Mouse (Mus musculus): Measurements from ENCODE around the gene Mest.

Mest gene

DNA sequence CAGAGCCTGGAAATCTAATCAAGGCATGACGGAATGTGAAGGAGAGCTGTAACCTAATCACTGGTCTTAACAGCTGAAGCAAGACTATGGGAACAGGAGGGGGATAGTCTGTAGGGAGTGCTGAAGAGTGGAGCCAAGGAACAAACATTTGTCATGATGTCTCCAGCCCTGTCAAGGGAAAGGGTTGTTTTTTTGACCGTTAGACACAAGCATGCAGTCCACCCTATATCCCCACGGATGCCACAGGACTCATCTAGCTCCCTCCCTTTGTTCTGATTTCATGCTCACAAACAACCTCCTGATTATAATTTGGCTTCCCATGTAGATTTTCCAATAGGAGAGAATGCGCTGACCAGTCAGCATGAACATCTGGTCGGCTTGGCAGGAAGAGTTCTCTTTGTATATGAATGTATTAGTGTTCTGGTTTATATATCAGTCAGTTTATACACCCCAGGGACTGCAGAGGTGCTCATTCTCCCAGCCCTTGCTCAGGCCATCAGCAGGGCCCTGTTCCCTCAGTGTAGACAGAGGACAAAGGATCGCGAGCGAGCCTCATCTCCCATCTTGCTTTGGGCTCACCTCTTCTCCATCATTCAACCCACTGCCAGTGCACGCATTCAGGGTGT, 19.3 kb upstream of the Mest start:
- DNase-seq (ENCODE audit: low read depth, low spot score), result no peak

- no peak for DNase-seq (ENCODE audit: low read depth, low spot score)
Measured at GRCm38 (mm10) chr6:30709115-30709514, 14.2 kb upstream of the Mest start.

DNA sequence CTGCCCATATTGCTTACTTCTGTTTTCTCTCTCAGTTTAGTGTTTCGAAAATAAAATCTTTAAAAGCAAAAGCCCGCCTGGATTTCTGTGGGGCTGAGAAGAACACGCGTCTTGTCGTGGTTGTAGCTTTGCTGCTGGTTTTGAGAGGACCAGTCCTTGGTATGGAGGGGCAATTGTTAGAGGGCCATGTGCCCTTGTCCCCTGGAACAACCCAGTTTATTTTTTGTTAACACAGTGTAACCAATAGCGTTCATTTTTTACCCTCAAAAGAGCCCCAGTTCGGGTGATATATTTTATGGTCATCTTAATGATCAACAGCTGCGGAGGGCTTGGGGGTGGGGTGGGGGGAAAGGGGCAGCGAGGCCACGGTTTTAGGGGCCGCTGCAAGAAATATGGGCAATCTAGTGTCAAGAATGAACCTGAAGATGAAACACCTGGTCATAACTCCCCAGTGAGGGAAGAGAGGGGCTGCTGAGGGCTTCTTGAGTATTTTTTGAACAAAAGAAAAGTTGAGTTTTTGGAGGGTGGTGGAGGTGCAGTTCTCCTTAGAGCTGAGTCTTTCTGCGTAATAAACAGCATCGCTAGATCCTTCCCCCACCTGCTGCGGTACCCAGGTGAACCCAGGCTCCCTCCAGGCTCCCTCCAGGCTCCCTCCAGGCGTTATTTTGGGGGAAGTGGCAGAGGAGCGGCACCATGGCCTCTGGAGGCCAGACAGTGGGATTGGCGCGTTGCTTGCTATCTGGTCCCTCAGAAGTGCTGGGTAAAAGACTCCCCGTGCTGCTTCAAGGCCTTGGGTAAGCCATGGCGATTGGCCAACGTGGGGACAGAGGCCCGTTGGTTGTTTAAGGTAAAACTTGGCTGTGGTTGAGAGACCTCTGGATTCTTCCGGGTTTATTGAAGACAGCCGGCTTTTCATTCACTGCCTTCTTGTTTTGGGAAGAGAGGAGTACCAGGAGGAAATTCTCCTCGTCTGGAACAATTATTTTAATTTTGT, 12.7 kb upstream of the Mest start:
- no peak for DNase-seq (ENCODE audit: low read depth, low spot score)

DNA sequence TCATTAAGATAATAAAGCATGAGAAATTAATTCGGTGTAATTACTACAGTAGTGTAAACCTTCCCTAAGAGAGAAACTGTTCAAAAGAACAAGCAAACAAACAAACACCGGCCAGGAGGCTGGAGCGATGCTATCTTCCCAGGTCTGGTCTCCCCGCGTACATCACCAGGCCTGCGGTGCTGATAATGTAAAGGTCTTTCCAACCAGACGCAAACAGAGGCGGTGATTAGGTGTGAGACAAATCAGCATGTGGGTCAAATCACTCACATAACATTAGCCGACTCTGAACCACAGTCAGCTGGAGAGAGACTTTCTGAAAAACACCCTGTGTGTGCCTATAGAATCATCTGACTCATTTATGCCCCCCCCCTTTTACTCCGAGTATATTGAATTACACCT, 12.0 kb upstream of the Mest start:
- no peak for DNase-seq (ENCODE audit: low read depth, low spot score)

- no peak for DNase-seq (ENCODE audit: low read depth, low spot score)
Measured at GRCm38 (mm10) chr6:30712484-30712883, 10.9 kb upstream of the Mest start.

DNA sequence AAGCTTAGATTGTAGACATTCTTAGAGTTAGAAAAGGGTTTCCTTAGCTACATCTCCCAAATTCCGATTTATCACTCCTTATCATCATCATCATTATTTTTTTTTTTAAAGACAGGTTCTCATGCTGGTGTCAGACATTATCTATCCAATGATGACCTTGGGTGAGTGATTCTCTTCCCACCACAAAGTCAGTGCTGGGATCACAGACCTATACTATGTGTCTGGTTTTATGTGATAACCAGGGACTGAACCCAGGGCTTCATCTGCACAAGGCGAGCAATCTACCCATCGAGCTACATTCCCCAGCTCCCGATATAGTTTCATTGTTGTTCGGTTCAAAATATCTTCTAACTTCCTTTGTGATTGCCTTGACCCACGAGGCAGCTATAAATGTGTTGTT, 9.9 kb upstream of the Mest start:
- no peak for DNase-seq (ENCODE audit: low read depth, low spot score)

- DNase-seq (ENCODE audit: low read depth, low spot score), result no peak
Measured at GRCm38 (mm10) chr6:30713896-30714295, 9.5 kb upstream of the Mest start.

DNA sequence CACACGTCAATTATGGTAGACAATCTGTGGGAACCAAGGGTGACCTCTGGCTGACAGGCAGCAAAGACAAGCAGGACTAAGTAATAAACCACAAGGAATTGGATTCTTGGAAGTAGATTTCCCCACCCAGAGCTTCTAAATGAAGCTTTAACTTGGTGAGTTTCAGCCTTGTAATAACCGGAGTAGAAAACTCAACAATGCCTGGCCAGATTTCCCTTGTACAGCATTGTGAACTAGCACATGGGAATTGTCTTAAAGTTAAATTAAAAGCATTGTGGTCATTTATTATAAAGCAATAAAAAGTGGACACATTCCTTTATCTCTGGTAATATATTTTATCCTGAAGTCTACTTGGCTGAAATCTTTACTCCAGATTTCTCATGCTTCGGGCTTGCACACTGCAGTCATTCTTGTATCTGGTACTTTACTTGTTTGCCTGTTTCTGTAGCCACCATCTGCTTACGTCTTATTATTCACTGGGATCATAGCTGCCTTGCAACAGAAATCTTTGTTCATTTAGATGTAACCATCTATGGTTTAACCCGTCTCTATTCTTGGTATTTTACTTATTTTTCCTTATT, 8.4 kb upstream of the Mest start:
- DNase-seq (ENCODE audit: low read depth, low spot score), result no peak

DNA sequence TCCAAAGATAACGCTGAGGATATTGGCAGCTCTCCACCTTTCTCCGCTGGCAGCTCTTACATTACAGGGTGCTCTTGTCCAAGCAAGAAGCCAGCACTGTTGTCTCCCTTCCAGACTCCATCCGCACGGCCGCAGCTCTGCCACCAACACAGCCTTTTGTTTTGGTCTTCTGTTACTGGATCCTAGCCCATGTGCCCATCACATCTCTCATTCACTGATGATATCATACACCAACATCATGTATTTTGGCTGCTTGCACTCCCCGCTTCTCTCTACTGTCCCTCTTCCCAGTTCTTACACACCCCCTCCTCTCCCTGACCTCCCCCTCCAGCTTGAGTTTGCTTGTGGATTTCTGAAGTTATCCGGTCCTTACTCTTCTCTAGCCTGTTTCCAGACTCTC, 6.6 kb upstream of the Mest start:
- DNase-seq (ENCODE audit: low read depth, low spot score), result no peak

- no peak for DNase-seq (ENCODE audit: low read depth, low spot score)
Measured at GRCm38 (mm10) chr6:30722385-30723164, 772 bp upstream of the Mest start.

- no peak for DNase-seq (ENCODE audit: low read depth, low spot score)
Measured at GRCm38 (mm10) chr6:30730301-30730971, 7.1 kb downstream of the Mest start.

DNA sequence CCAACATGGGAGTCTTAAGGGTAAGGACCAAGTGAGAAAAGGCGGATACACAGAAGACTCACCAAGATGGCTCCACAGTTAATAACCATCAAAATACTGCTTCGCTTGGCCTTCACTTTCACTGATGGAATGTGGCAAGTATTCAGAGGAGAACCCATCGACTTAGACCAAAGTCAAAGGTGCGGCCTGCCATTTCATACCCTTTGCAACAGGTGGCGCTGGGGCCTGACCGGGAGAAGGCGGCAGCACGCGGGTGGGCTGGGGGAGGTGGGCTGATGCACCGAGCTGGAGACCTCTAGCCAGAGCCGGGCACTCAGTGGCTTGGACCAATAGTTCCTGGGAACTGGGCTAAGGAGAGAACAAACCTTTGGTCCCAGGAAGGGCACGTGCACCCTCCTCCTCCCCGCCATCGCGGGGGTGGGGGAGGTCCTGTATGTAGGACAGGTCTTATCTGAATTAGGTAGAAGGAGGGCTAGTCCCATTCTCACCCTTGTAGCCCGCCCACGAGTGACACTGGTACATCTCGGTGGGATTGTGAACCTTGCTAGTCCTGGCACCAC, 9.3 kb downstream of the Mest start:
- no peak for DNase-seq (ENCODE audit: low read depth, low spot score)

DNA sequence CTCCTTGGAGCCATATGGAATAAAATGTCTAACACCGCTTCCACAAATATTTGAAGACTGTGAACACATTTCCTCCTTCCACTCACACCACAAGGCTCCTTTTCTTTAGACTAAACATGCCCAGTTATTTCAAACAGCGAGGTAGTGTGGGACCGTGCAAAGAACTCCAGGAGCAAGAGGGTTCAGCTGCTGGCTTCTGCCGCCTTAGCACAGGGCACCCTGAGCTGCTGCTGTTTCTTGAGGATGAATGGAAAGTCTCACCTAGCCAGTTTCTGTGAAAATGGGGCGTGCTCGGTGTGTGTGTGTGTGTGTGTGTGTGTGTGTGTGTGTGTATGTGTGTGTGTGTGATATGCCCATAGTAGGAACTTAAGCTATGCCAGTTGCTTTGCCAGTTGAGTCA, 11.1 kb downstream of the Mest start:
- DNase-seq (ENCODE audit: low read depth, low spot score), result no peak

- no peak for DNase-seq (ENCODE audit: low read depth, low spot score)
Measured at GRCm38 (mm10) chr6:30734988-30735727, 11.8 kb downstream of the Mest start.

- DNase-seq (ENCODE audit: low read depth, low spot score), result no peak
Measured at GRCm38 (mm10) chr6:30735728-30736371, 12.5 kb downstream of the Mest start.

DNA sequence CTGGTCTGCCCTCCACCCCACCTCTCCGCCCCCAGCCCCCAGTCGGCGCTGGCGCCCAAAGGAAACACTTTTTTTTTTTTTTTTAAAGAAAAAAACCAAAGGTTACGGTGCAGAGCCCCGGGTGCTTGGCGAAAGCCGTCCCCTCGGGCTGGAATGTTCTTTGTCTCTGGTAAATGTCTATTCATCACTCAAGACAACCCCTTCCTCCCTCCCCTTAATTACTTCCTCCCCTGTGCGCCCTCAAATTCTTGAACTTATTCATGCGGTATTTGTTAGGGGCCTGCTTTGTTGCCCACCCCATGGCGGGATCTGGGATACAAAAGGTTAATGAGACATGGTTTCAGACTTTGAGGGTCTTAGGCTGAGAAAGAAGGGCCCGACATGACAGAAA, 13.0 kb downstream of the Mest start:
- peak; percentile 83 for DNase-seq (ENCODE audit: low read depth, low spot score)

- DNase-seq (ENCODE audit: low read depth, low spot score), result peak; percentile 87
Measured at GRCm38 (mm10) chr6:30736864-30737547, 13.7 kb downstream of the Mest start.

DNA sequence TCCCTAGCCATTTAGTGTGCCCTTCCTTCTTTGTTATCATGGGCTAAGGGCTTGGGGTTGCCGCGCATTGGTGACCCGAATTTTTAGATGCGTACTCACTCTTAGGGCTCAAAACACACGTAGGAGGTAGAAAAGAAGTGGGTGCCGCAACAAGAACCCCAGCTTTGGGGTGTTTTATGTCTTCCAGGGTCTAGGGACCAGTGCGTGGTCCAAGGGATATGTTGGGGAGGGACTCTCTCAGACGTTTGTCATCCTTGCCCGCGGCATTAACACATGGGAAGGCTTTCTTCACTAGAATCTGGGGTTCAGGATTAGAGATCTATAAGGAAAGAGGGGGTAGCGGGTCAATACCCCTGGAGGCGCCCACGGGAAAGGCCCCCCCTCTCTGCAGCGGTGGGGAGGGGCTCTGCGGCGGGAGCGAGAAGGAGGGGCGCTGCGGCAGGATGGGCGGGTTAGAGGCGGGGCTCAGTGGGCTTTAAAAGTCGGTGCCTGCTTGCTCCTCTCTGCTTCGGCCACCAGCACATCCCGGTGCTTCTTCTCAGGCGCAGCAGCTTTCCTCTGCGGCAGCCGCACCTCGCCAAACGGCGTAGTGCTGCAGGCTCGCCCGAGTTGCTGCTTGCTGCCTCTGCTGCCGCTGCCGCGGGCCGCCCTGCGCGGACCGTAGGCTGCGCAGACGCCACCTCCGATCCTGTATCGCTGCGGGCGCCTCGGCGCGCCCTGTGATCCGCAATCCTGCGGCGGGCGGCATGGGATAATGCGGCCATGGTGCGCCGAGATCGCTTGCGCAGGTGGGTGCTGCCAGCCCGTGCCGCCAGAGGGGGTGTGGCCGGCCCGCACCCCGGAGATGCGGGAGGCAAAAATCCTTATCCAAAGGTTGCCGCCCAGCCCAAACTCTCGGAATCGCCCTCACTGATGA, 14.5 kb downstream of the Mest start:
- peak; percentile 82 for DNase-seq (ENCODE audit: low read depth, low spot score)

All from mesoderm, embryonic 11.5 days (tissue).